Mouse (Mus musculus) neural tube, embryonic 14.5 days (tissue): ENCODE data around the gene Aif1. TPM values are rescaled to one million over a fixed set of nuclear protein-coding genes. Genes with fewer than 3 reads are reported as not detected.
A peak's percentile ranks its signal among the peaks of the same experiment; 100 is the strongest.

Source experiments
- ATAC-seq: fragments of 200-750 bp; cut with Nextera tagmentation; 2 replicates; pipeline ENCODE4 v1.8.0; 2017; ENCODE audit warnings: low read depth, mild to moderate bottlenecking, moderate TSS enrichment, moderate library complexity
- H3K27ac ChIP-seq: fragments of 300-500 bp; sonication (generic); 2 replicates; pipeline ENCODE4 v1.5.1; 2014; ENCODE audit warnings: low read depth, mild to moderate bottlenecking, control low read depth, low read length, moderate library complexity, mixed read lengths
- H3K27me3 ChIP-seq: fragments of 300-500 bp; sonication (generic); 2 replicates; pipeline ENCODE4 v1.6.1; 2014; ENCODE audit warnings: low read length; ENCODE audit not compliant: control insufficient read depth, insufficient read depth
- H3K36me3 ChIP-seq: fragments of 300-500 bp; sonication (generic); 2 replicates; pipeline ENCODE4 v1.6.1; 2014; ENCODE audit warnings: low read length, mixed read lengths; ENCODE audit not compliant: control insufficient read depth, insufficient read depth
- H3K4me1 ChIP-seq: fragments of 300-500 bp; sonication (generic); 2 replicates; pipeline ENCODE4 v1.6.1; 2014; ENCODE audit warnings: low read length; ENCODE audit not compliant: control insufficient read depth, insufficient read depth
- H3K4me2 ChIP-seq: fragments of 300-500 bp; sonication (generic); 2 replicates; pipeline ENCODE4 v1.6.1; 2014; ENCODE audit warnings: mild to moderate bottlenecking, low read depth, low read length, control low read depth
- H3K4me3 ChIP-seq: fragments of 300-500 bp; sonication (generic); 2 replicates; pipeline ENCODE4 v1.5.1; 2014; ENCODE audit warnings: low read depth, low read length, control low read depth, mixed read lengths
- H3K9ac ChIP-seq: fragments of 300-500 bp; sonication (generic); replicated peaks from 2 replicates; pipeline ENCODE4 v1.6.1; 2014; ENCODE audit warnings: low read depth, mild to moderate bottlenecking, control low read depth, low read length, mixed read lengths
- H3K9me3 ChIP-seq: fragments of 300-500 bp; sonication (generic); 2 replicates; pipeline ENCODE4 v1.6.1; 2016; ENCODE audit warnings: low read length; ENCODE audit not compliant: control insufficient read depth
- WGBS: fragments of 180-500 bp; shearing (Covaris S2); extraction: QIAGEN DNeasy Blood & Tissue Kit; methylation state at CpG from one replicate; pipeline ENCODE4 v1.1.7; 2014; 5-methylcytosine and 5-hydroxymethylcytosine counted together
- polyA plus RNA-seq: library from polyadenylated mRNA; unstranded; fragments of >200 nt; fragmentation: Nextera tagmentation; extraction: Ambion mirVana; gene quantifications from 2 replicates; pipeline ENCODE4 v1.2.1, GENCODE M21; 2014

Gene Aif1
- polyA plus RNA-seq, 1 experiment from 2014 or later, result 6.7 TPM

DNA sequence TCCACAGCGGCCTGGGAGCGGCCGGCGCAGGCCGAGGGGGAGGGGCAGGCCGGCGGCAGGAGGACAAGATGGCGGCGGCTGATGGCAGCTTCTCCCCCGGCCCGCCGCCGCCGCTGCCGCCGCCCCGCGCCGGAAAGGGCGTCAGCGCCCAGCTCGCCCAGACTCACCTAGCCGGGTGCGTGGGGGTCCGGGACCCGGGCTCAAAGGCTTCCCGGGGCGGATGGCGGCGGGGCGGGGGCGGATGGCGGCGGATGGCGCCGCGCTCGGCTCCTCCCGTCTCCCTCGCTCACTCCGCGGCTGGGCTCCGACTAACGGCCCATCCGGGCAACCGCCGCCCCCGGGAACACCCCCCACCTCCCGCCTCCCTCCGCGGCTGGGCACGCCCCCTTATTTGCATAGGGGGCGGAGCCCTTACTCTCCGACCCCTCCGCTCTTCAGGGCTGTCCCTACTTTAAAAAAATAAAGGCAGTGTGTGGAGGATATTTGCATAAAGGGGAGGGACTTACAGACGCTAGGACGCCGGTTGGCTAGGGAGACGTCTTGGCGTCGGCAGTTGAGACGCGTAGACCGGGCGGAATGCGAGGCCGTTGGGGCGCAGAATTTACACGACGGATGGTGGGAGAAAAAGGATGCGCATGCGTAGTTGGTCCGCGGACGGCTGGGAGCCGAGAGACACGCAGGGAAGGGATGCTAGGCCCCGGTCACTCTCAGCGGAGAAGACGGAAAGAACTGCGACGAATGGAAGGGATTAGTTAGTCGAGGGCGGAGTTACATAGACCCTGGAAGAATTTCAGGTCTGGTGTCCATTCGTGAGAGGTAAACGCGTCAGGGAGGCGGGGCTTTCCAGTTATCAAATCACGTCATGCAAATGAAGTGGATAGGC is 11.1 kb downstream of the Aif1 start, which contains the start of gene Prrc2a:
TSS of gene Prrc2a (minus strand) at position 330 of the 883 bp plus-strand sequence.
- WGBS, result under 1% methylated on average over 82 of the region's 89 CpGs
- ATAC-seq, result peak; percentile 92
- peak within 1 kb of the TSS; percentile 92 for H3K27ac ChIP-seq

DNA sequence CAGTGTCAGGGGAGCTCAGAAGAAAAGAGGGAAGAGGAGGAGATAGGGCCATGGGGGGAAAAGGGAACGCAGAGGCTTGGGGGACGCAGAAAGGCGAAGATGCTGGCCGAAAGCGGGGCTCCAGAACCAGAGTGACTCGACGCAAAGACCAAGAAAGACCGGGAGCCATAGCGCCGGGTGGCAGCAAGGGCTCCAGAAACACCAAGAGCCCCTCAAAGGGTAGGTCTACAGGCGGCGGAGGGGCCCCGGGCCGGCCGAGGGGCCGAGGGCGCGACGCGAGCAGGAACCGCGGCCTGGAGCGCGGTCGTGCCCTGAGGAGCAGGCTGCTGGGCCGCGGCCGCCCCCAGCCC is 11.7 kb downstream of the Aif1 start:
- WGBS, result 0% methylated on average over 26 of the region's 28 CpGs
- Histone ChIP-seq H3K9me3 (no peaks in the 10 kb centered on the region), H3K27ac (peak overlapping the region; percentile 92), H3K4me3 (peak overlapping the region; percentile 89), H3K9ac (peak overlapping the region; percentile 98), H3K36me3 (peaks cover 28% of the 10 kb centered on the region), H3K4me1 (peaks cover 26% of the 10 kb centered on the region), H3K27me3 (no peaks in the 10 kb centered on the region), H3K4me2 (peak overlapping the region; percentile 89)
- no peak; the same call in 1 of the 2 replicates for ATAC-seq

More for the DNA sequence above, 11.1 kb downstream of the Aif1 start, which contains the start of gene Prrc2a:
- peak within 1 kb of the TSS; percentile 89 for H3K4me3 ChIP-seq
- H3K4me2 ChIP-seq, result peak within 1 kb of the TSS; percentile 89
- no peaks in the 10 kb centered on the region for H3K27me3 ChIP-seq
- no peaks in the 10 kb centered on the region for H3K9me3 ChIP-seq
- H3K9ac ChIP-seq, result peak within 1 kb of the TSS; percentile 98
- H3K4me1 ChIP-seq, result peaks cover 26% of the 10 kb centered on the region
- H3K36me3 ChIP-seq, result peaks cover 22% of the 10 kb centered on the region

DNA sequence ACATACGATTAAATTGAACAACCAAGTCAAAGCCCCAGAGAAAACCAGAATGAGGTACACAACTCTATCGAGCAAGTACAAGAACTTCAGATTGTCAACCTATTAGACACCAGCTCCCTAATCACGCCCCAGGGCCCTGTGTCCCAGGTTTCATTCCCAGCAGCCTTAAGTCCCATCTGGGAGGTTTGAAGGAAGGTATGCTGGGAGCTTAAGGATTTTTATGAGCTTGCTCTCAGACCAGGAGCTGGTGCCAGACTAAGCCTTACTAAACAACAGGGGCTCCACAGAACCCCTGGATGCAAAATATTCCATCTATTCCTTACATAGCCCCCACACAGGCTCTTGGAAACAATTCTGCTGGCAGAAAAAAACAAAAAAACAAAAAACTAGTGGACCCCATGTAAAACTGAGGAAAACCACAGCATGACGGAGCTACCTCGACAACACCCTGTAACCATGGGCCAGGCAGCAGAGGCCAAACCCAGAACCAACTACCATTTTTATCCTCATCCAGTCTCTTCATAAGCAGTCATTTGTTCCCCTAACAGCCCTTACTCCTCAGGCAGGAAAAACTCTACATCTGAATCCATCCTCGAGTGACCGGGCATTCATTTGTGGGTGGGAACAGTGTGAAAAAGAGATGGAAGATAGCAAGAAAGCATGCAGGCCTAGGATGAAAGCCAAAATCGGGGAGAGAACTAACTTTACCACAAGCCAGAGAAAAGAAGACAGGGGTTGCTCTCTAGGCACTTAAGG is 12.4 kb downstream of the Aif1 start:
- 12% methylated on average over 8 of the region's 8 CpGs for WGBS
- ATAC-seq, result no peak

DNA sequence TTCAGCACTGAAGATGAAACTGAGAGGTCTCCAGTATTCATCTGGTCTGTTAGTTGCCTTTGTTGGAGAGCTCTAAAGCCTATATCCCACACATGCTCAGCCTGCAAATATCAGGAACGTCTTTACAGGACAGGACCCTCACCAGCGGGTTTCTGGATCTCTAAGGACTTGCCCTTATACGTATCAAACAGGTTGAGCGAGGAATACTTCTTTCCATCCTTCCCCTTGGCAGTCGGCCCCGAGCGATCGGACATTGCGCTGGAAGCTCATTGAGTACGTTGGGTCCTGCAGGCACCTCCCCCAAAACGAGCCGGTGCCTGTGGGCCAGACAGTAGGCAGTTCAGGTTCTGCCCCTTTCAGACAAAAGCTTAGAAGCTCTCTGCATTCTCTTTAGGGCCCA is 13.1 kb downstream of the Aif1 start:
- WGBS, result 52% methylated on average over 12 of the region's 12 CpGs
- H3K9ac ChIP-seq, result peak overlapping the region; percentile 98
- H3K9me3 ChIP-seq, result no peaks in the 10 kb centered on the region
- peaks cover 42% of the 10 kb centered on the region for H3K36me3 ChIP-seq
- no peak for ATAC-seq
- peak overlapping the region; percentile 89 for H3K4me3 ChIP-seq
- H3K4me2 ChIP-seq, result peak overlapping the region; percentile 89
- no peak overlapping the region for H3K27ac ChIP-seq
- H3K27me3 ChIP-seq, result no peaks in the 10 kb centered on the region
- peaks cover 26% of the 10 kb centered on the region for H3K4me1 ChIP-seq

More for the DNA sequence above, 12.4 kb downstream of the Aif1 start:
- peak overlapping the region; percentile 89 for H3K4me3 ChIP-seq
- H3K9me3 ChIP-seq, result no peaks in the 10 kb centered on the region
- H3K4me1 ChIP-seq, result peaks cover 26% of the 10 kb centered on the region
- H3K36me3 ChIP-seq, result peaks cover 35% of the 10 kb centered on the region
- peak overlapping the region; percentile 89 for H3K4me2 ChIP-seq
- H3K27ac ChIP-seq, result peak overlapping the region; percentile 92
- H3K9ac ChIP-seq, result peak overlapping the region; percentile 98
- H3K27me3 ChIP-seq, result no peaks in the 10 kb centered on the region

DNA sequence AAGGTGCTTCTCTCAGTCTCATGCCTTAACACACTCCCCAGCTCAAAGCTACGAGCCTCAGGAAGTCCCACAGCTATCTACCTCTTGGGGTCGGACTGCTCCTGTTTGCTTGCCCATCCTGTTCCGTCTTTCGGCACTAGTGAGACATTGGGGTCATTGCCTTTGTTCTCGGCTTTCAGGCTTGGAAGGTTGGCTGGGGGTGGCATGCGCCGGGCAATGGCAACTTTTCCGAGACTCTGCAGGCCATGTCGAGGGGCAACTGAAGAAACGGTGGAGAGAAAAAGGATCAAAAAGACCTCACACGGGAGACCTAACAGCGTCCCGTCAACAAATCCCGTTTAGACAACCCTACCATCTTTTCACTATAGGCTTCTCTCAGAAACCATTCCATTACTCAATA is 13.7 kb downstream of the Aif1 start:
- H3K4me1 ChIP-seq, result peaks cover 26% of the 10 kb centered on the region
- H3K9me3 ChIP-seq, result no peaks in the 10 kb centered on the region
- 79% methylated on average over 14 of the region's 14 CpGs for whole genome bisulfite sequencing
- H3K27me3 ChIP-seq, result no peaks in the 10 kb centered on the region
- ATAC-seq, result no peak
- H3K4me3 ChIP-seq, result peak overlapping the region; percentile 89
- H3K27ac ChIP-seq, result no peak overlapping the region
- peaks cover 48% of the 10 kb centered on the region for H3K36me3 ChIP-seq
- H3K4me2 ChIP-seq, result peak overlapping the region; percentile 89
- H3K9ac ChIP-seq, result no peak overlapping the region

DNA sequence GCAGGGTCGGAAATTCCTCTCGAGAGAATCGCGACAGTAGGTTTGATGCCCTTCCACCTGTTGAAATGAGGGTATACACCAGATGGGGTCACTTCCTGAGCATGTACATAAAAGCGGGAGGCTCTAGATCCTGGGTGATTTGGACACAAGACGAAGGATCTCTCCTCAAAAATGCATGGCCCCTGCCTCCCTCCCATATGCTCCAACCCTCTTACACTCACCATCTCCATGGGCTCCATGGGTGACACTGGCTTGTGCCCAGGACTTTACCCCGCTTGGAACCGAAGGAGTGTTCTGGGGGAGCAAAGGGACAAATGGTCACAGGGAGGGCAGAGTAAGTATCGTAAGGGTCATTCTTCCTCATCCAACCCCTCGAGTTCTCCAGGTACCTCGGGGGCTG is 14.4 kb downstream of the Aif1 start:
- no peaks in the 10 kb centered on the region for H3K27me3 ChIP-seq
- H3K27ac ChIP-seq, result no peak overlapping the region
- no peaks in the 10 kb centered on the region for H3K9me3 ChIP-seq
- H3K4me2 ChIP-seq, result no peak overlapping the region
- 75% methylated on average over 11 of the region's 11 CpGs for WGBS
- peaks cover 24% of the 10 kb centered on the region for H3K4me1 ChIP-seq
- H3K9ac ChIP-seq, result no peak overlapping the region
- H3K4me3 ChIP-seq, result no peak overlapping the region
- ATAC-seq, result no peak
- peaks cover 55% of the 10 kb centered on the region for H3K36me3 ChIP-seq

DNA sequence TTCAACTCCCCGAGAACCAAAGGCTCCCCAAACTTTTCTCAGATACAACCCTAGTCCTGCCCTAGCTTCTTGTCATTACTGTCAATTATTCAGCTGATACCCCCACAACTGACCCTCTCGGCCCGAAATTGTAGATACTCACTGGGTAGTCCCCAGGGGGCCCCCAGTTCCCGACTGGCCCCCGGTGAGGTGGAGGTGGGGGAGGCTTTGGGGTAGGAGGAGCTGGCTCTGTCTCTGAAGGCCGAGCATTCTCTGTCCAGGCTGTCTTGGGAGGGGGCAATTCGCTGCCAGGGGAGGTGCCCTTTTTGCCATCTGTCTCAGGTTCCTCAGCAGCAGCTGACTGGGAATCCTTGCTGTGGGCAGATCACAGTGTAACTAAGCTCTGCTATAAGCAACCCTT is 16.2 kb downstream of the Aif1 start:
- H3K9ac ChIP-seq, result no peak overlapping the region
- no peaks in the 10 kb centered on the region for H3K9me3 ChIP-seq

DNA sequence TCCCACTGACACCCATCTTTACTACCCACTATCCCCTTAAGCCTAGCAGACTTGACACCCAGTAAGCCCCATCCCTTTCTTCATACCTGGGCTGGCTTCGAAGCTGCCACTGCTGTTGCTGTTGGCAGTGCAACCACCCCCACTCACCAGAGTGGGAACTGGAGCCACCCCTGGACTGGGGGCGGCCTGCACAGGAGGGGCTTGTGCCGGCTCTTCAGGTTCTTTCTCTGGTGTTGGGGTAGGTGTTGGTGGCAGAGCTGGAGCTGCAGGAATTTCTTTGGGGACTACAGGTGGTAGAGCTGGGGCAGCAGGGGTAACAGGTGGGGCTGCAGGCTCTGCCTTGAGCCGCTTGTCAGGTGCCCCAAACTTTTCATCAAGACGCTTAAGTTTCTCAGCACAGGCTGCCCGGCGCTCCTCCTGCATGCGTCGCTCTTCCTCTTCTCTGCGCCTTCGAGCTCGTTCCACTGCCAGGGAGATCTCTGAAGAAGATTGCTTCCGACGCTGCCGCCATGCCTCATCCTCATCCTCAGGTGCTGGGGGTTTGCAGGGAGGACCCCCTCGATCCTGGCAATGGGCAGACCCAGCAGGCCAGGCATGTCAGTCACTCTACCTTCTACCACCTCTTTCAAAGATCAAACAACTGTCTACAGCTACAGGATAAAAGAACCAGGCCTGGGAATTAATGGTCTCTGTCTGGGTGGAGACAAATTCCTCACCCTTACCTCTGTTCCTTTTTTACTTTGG is 16.8 kb downstream of the Aif1 start:
- Histone ChIP-seq H3K9ac (no peak overlapping the region), H3K9me3 (no peaks in the 10 kb centered on the region), H3K27me3 (no peaks in the 10 kb centered on the region), H3K4me2 (no peak overlapping the region), H3K36me3 (peaks cover 79% of the 10 kb centered on the region), H3K4me3 (no peak overlapping the region), H3K4me1 (peaks cover 17% of the 10 kb centered on the region; the same call in 1 of the 2 replicates), H3K27ac (no peak overlapping the region)
- 94% methylated on average over 16 of the region's 16 CpGs for WGBS
- no peak for ATAC-seq

More for the DNA sequence above, 16.2 kb downstream of the Aif1 start:
- no peak overlapping the region for H3K4me3 ChIP-seq
- H3K27ac ChIP-seq, result no peak overlapping the region
- no peak overlapping the region for H3K4me2 ChIP-seq
- no peaks in the 10 kb centered on the region for H3K27me3 ChIP-seq
- WGBS, result 85% methylated on average over 7 of the region's 7 CpGs
- peaks cover 17% of the 10 kb centered on the region; the same call in 1 of the 2 replicates for H3K4me1 ChIP-seq
- no peak for ATAC-seq
- peaks cover 73% of the 10 kb centered on the region for H3K36me3 ChIP-seq
